Mouse (Mus musculus) heart, postnatal 36 days (tissue): ENCODE measurements around the gene Esyt2. TPM values are rescaled to one million over a fixed set of nuclear protein-coding genes. Genes with fewer than 3 reads are reported as not detected.

Experiments
- DNase-seq, 2 experiments: peaks; one replicate each; pipeline ENCODE4 v3.0.0; 2021 to 2022
- intact Hi-C: fragments of 180-260 bp; cut with DNase I; formaldehyde crosslinking; loops from one replicate; pipeline ENCODE4 v1.15.1; 2025
- microRNA-seq, 2 experiments: library from miRNA; unstranded; fragments of <30 nt; microRNA quantifications; one replicate each; pipeline ENCODE4 v1.2.0; 2021; ENCODE audit warnings: borderline number of aligned reads in 2 of 2
- total RNA-seq, 2 experiments: library from RNA; stranded (reverse); gene quantifications; 2 replicates each; pipeline ENCODE4 v1.2.3; 2021

Esyt2 gene
- total RNA-seq, 2 experiments from 2014 or later = 27.7 to 29.9 TPM

DNA sequence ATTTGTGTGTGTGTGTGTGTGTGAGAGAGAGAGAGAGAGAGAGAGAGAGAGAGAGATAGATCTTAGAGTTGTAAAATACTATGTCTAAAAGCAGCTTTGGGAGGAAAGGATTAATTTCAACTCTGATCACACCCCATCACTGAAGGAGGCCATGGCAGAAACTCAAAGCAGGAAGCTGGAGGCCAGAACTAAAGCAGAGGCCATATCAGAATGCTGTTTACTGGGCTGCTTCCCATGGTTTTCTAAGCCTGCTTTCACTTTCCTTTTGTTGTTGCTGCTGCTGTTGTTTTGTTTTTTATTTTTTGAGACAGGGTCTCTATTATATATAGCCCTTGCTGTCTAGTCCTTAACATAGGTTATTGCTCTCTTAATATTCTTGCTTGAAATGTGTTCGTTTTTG is 135.5 kb downstream of the Esyt2 start:
- intact Hi-C loops = loop anchor here (5.0 kb wide), 1 partner anchor 39 kb away; no protein-coding TSS in a partner anchor
- DNase-seq = no peak

DNA sequence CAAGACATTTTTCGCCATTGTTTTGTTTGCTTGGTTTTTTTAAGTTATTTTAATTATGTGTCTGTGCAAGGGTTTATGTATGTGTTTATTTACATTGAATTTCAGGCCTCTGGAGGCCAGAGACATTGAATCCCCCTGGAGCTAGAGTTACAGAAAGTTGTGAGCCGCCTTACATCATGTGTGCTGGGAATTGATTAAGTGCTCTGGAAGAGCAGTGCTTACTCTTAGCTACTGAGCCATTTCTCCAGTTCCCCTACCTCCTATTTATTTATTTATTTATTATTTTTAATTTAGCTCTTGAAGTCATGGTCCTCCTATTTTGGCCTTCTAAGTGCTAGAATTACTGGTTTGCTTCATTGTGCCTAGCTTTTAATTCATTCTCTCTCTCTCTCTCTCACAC is 140.7 kb downstream of the Esyt2 start:
- DNase-seq = no peak
- intact Hi-C loops = no loop called here

DNA sequence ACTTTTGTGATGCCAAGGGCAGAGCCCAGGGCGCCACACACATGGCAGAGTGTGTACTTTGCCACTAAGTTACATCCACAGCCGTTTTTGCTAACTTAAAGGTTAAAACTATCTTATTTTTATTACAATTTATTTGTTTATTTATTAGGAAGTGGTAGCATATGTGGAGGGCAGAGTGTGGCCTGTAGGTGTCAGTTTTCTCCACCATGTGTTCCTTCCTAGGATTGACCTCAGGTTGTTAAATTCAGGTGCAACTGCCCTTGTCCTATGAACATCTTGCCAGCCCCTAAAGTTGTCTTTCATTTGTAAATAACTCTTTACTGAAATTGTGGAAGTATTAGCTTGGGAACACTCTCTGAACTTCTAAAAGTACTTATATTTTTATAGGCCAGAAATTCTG is 144.4 kb downstream of the Esyt2 start:
- intact Hi-C loops = no loop called here
- no peak for DNase-seq

DNA sequence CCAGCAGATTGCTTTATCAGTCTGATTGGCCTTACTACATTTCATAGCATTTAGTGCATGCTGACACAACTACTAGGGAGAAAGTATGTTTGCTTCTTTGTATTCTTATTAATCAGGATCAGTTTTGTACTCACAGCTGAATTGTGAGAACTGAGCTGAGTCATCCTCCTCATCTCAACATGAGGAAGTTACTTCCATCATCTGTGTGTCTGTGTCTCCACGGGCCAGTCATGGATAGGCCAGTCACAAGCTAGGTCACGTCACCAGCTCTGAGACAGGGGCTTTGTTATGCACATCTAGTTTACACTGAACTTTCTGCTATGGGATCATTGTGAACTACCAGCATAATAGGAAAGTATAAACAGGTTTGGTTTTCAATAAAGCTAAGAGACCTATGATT is 152.7 kb downstream of the Esyt2 start:
- DNase-seq = no peak
- intact Hi-C loops = no loop called here

DNA sequence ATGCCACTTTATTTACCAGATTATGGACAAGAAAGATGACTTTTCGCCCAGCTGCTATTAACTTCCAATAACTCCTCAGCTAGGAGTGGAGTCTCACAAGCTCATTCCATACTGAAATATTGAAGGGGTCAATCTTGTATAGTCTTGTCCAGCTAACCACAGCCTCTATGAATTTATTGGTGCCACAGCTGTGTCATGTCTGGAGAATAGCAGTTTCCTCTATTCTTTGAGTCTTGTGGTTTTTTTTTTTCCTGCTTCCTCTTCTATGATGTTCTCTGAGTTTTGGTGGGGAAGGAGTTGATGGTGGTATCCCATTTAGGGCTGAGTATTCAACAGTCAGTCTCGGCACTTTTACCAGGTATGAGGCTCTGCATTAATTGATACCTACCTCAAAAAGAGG is 154.2 kb downstream of the Esyt2 start:
- intact Hi-C loops = no loop called here
- no peak for DNase-seq

DNA sequence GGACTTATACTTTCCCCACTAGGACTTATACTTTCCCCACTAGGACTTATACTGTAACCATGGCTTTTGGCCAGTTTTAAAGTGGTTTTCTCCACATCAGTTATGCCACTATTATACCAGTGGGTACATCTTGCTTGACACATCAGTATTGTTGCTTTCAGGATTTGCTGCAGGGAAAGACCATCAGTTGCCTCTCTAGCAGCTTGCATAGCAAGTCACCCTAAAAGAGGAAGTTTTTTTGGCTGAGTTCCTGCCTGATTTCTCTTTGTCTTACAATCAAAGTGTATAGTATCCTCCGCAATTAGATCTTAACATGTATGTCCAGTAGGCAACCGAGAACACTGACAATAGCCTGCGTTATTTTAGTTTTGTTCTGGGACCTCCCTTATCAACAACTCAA is 155.1 kb downstream of the Esyt2 start:
- DNase-seq = no peak
- intact Hi-C loops = no loop called here

DNA sequence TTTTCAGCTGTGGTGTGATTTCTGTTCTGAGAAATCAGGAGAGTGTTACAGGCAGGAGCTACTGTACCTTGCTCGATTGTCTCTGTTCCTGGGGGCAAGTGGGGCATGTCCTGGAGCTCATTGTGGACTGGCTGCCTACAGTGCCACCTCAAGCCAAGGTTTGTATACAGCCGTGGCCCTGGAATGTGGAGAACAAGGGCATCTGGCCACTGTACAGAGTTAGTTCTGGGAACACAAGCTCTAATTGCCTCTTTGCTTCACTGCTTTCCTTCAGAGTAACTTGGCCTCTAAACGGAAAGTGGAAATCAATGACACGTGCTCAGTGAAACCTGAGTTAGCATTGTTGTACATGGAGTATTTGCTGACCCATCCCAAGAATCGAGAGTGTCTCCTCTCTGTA is 157.6 kb downstream of the Esyt2 start:
- intact Hi-C loops = no loop called here
- no peak for DNase-seq

Small RNAs within 50 kb of the gene (microRNA-seq; reads per million reads assigned to microRNA genes)
- gene Gm23190 = 0 reads per million in 2 experiments

Other genes with a start within 250 kb of the Esyt2 start
- gene Zfp386, start 233.5 kb upstream of the Esyt2 start, total RNA-seq = 10 to 100 TPM; 30.2 to 31.3 TPM
- 1 to 10 TPM; 1.6 to 2.9 TPM for gene Vipr2, start 203.5 kb upstream of the Esyt2 start, total RNA-seq
- 1 to 10 TPM; 2.2 to 2.7 TPM for gene Wdr60, start 18.2 kb upstream of the Esyt2 start, total RNA-seq
- not detected for gene Gm11027, start 5.8 kb upstream of the Esyt2 start, total RNA-seq
- gene Ncapg2, start 124.2 kb downstream of the Esyt2 start, total RNA-seq = 1 to 10 TPM; 2.5 to 4.1 TPM
- under 1 TPM in 1 of 2 experiments, not detected in 1; 0.25 TPM for gene Ptprn2, start 204.5 kb downstream of the Esyt2 start, total RNA-seq